Mouse (Mus musculus) neural tube, embryonic 15.5 days (tissue): Measurements from ENCODE around the gene Dmap1. TPM values are rescaled to one million over a fixed set of nuclear protein-coding genes. Genes with fewer than 3 reads are reported as not detected.
A peak's percentile ranks its signal among the peaks of the same experiment; 100 is the strongest.

ENCODE experiments used
- ATAC-seq: fragments of 200-750 bp; cut with Nextera tagmentation; 2 replicates; pipeline ENCODE4 v1.8.0; 2017; ENCODE audit warnings: mild to moderate bottlenecking, moderate TSS enrichment, moderate library complexity; ENCODE audit not compliant: low FRiP score
- H3K27ac ChIP-seq: fragments of 300-500 bp; sonication (generic); replicated peaks from 2 replicates; pipeline ENCODE4 v1.5.1; 2015; ENCODE audit warnings: mild to moderate bottlenecking, inconsistent platforms
- H3K27me3 ChIP-seq: fragments of 300-500 bp; sonication (generic); replicated peaks from 2 replicates; pipeline ENCODE4 v1.6.1; 2015; ENCODE audit warnings: inconsistent platforms
- H3K36me3 ChIP-seq: fragments of 300-500 bp; sonication (generic); 2 replicates; pipeline ENCODE4 v1.6.1; 2015; ENCODE audit warnings: inconsistent platforms
- H3K4me1 ChIP-seq: fragments of 300-500 bp; sonication (generic); 2 replicates; pipeline ENCODE4 v1.6.1; 2015; ENCODE audit warnings: inconsistent platforms
- H3K4me2 ChIP-seq: fragments of 300-500 bp; sonication (generic); 2 replicates; pipeline ENCODE4 v1.6.1; 2015; ENCODE audit warnings: inconsistent platforms, mild to moderate bottlenecking, moderate library complexity
- H3K4me3 ChIP-seq: fragments of 300-500 bp; sonication (generic); replicated peaks from 2 replicates; pipeline ENCODE4 v1.5.1; 2015; ENCODE audit warnings: mild to moderate bottlenecking, inconsistent platforms
- H3K9ac ChIP-seq: fragments of 300-500 bp; sonication (generic); replicated peaks from 2 replicates; pipeline ENCODE4 v1.6.1; 2015; ENCODE audit warnings: mild to moderate bottlenecking, inconsistent platforms
- H3K9me3 ChIP-seq: fragments of 300-500 bp; sonication (generic); replicated peaks from 2 replicates; pipeline ENCODE4 v1.6.1; 2016; ENCODE audit warnings: inconsistent platforms
- WGBS: fragments of 180-500 bp; shearing (Covaris S2); methylation state at CpG from one replicate; pipeline ENCODE4 v1.1.7; 2015; ENCODE audit warnings: mixed read lengths; 5-methylcytosine and 5-hydroxymethylcytosine counted together
- polyA plus RNA-seq: library from polyadenylated mRNA; unstranded; fragments of >200 nt; fragmentation: Nextera tagmentation; extraction: Ambion mirVana; gene quantifications from 2 replicates; pipeline ENCODE4 v1.2.1, GENCODE M21; 2015

Gene Dmap1
- polyA plus RNA-seq, 1 experiment from 2014 or later: 73.1 TPM

DNA sequence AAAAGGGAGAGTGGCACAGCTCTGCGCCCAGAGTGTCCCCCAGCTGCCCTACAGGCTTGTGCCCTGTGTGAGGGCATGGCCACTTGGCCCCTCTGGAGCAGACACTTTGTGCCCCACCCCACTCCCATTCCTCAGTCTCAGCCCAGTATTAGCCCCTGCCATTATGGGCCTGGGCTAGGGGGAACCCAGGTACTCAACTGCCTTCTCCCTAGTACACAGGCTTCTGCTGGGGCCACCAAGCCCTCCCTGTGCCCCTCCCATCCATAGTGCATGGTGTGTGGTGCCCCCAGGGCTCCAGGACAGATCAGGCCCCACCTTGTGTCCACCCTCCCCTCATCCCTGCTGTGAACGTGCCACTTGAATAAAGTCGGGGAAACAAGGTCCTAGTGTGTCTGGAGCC is 8.2 kb downstream of the Dmap1 start:
- Histone ChIP-seq H3K27me3 (no peaks in the 10 kb centered on the region), H3K4me3 (no peak overlapping the region), H3K4me2 (no peak overlapping the region), H3K9ac (no peak overlapping the region), H3K27ac (no peak overlapping the region), H3K4me1 (peaks cover 4% of the 10 kb centered on the region; the same call in 1 of the 2 replicates), H3K36me3 (peaks cover 57% of the 10 kb centered on the region), H3K9me3 (no peaks in the 10 kb centered on the region)
- ATAC-seq: no peak
- WGBS: 94% methylated on average over 3 of the region's 3 CpGs

GRCm38 (mm10) chr4:117672042-117672441 is 10.0 kb downstream of the Dmap1 start:
- no peak overlapping the region for H3K27ac ChIP-seq
- H3K4me1 ChIP-seq: peaks cover 4% of the 10 kb centered on the region; the same call in 1 of the 2 replicates
- H3K27me3 ChIP-seq: no peaks in the 10 kb centered on the region
- no peak for ATAC-seq
- 30% methylated on average over 9 of the region's 9 CpGs for WGBS
- H3K36me3 ChIP-seq: peaks cover 39% of the 10 kb centered on the region
- H3K4me2 ChIP-seq: no peak overlapping the region
- H3K9me3 ChIP-seq: no peaks in the 10 kb centered on the region
- no peak overlapping the region for H3K9ac ChIP-seq
- no peak overlapping the region for H3K4me3 ChIP-seq

- H3K9ac ChIP-seq: no peak overlapping the region
- H3K36me3 ChIP-seq: peaks cover 20% of the 10 kb centered on the region
- WGBS: 81% methylated on average over 7 of the region's 7 CpGs
- peaks cover 14% of the 10 kb centered on the region for H3K4me1 ChIP-seq
- no peak overlapping the region for H3K27ac ChIP-seq
- no peaks in the 10 kb centered on the region for H3K27me3 ChIP-seq
- no peak overlapping the region for H3K4me3 ChIP-seq
- no peak for ATAC-seq
- H3K4me2 ChIP-seq: no peak overlapping the region
- H3K9me3 ChIP-seq: no peaks in the 10 kb centered on the region
Measured at GRCm38 (mm10) chr4:117669874-117670273, 12.2 kb downstream of the Dmap1 start.

DNA sequence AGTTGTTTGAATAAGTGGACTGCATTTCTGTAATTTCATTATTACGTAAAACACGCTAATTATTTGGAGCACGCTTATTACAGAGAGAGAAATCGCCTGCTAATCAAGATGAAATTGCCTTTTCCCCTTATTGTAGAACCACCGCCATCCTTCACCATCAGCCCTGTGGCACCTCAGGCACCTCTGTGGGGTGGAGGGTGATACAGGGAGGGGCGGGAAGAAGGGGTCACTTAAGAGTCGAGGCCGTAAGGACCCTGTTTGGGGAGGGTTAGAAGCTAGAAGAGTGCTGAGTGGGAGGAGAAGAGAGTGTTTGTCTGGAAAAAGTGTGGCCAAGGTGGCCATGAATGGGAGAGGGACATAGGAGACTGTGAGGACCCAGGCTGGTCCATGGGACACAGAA is 16.0 kb downstream of the Dmap1 start:
- Histone ChIP-seq H3K4me1 (peaks cover 21% of the 10 kb centered on the region), H3K27me3 (no peaks in the 10 kb centered on the region), H3K9me3 (no peaks in the 10 kb centered on the region), H3K9ac (no peak overlapping the region), H3K4me3 (no peak overlapping the region), H3K36me3 (no peaks in the 10 kb centered on the region), H3K4me2 (no peak overlapping the region), H3K27ac (peak overlapping the region; percentile 58; the same call in 1 of the 2 replicates)
- 0 out of 2 replicates have a peak, but pooled peaks have one; percentile 8 for ATAC-seq
- 37% methylated on average over 8 of the region's 8 CpGs for WGBS

GRCm38 (mm10) chr4:117665531-117665930 is 16.5 kb downstream of the Dmap1 start:
- peak overlapping the region; percentile 67 for H3K27ac ChIP-seq
- H3K4me3 ChIP-seq: no peak overlapping the region
- 11% methylated on average over 7 of the region's 7 CpGs for WGBS

DNA sequence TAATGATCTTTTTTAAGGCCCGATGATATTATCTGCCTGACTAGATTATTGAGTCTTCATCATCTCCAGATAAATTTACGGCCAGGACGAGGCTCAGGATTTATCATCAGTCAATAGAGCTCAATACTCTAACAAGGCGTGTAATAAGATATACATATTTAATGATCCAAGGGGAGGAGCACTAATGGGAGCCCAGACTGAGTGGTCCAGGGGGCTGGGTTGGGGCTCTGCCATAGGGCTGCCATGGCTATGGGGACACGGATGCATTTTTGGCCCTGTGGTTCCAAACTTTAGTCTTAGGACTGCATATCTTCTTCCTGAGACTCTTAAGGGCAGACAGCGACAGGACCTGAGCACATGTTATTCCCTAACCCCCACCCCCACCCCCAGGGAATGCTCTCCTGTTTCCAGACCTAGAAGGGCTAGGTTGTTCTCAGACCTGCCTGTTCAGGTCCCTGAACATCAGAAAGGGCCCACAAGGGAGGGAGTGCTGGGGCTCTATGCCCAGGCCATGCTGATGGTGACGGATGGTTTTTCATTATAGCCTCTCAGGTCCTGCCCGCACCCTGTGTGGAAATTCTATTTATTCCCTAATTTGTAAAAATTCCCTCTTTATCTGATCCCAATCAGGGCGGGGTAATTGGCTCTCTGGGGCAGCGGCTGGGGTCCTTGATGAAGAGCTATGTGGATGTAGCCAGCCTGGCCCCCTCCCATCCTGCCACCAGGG is 17.5 kb downstream of the Dmap1 start:
- ATAC-seq: no peak
- WGBS: 41% methylated on average over 10 of the region's 10 CpGs
- Histone ChIP-seq H3K4me2 (no peak overlapping the region), H3K27me3 (no peaks in the 10 kb centered on the region), H3K9me3 (no peaks in the 10 kb centered on the region), H3K4me1 (peaks cover 21% of the 10 kb centered on the region), H3K4me3 (no peak overlapping the region), H3K27ac (no peak overlapping the region), H3K9ac (peak overlapping the region; percentile 20; the same call in 1 of the 2 replicates), H3K36me3 (no peaks in the 10 kb centered on the region)

More at GRCm38 (mm10) chr4:117665531-117665930, 16.5 kb downstream of the Dmap1 start:
- Histone ChIP-seq H3K36me3 (no peaks in the 10 kb centered on the region), H3K9me3 (no peaks in the 10 kb centered on the region), H3K4me2 (peak overlapping the region; percentile 11; the same call in 1 of the 2 replicates), H3K4me1 (peaks cover 21% of the 10 kb centered on the region), H3K9ac (no peak overlapping the region), H3K27me3 (no peaks in the 10 kb centered on the region)
- ATAC-seq: peak; percentile 66; the same call in 1 of the 2 replicates

GRCm38 (mm10) chr4:117660001-117660400 is 22.1 kb downstream of the Dmap1 start:
- H3K9me3 ChIP-seq: no peaks in the 10 kb centered on the region
- WGBS: 96% methylated on average over 5 of the region's 5 CpGs
- H3K4me1 ChIP-seq: peaks cover 40% of the 10 kb centered on the region
- H3K4me3 ChIP-seq: no peak overlapping the region
- H3K27ac ChIP-seq: no peak overlapping the region
- no peaks in the 10 kb centered on the region for H3K27me3 ChIP-seq
- no peaks in the 10 kb centered on the region for H3K36me3 ChIP-seq
- H3K9ac ChIP-seq: no peak overlapping the region
- H3K4me2 ChIP-seq: no peak overlapping the region
- no peak for ATAC-seq

DNA sequence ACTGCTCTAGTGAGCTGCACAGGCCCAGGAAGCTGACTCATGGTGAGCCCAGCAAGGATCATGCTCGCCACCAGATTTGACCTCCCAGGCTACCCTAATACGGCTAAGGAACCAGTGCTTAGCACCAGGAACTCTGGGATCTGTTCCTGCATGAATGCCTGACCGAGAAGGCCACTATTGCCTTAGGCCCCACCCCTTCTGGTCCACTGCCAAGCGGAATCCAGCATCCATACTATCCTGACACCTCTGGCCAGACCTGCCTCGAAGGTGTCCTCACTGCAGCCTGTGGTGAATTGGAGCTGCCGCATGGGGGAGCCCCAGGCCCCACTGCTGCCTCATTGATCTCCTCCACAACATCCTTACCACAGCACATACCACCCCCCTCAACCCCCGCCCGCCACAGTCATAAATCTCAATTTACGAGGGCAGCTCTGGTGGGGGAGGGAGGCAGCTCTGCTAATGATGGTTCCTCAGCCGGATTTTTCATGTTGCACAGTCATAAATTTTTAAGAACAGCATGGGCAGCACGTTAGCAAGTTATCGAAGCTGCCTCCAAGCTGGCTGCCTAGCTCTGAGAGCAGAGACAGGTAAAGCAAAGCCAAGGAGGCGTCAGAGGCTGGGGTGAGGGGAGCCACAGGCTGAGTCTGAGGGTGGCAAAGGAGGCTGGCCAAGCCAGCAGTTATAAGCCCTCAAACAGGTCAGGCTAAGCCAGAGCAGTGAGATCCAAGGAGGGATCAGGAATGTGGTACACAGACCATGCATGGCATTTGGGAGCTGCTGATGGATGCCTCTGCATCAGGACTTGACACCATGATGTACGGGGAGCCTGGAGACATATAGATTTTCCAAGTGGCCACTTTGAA is 23.3 kb downstream of the Dmap1 start:
- Histone ChIP-seq H3K4me2 (no peak overlapping the region), H3K27me3 (no peaks in the 10 kb centered on the region), H3K27ac (peak overlapping the region; percentile 60), H3K9me3 (no peaks in the 10 kb centered on the region), H3K4me1 (peaks cover 36% of the 10 kb centered on the region), H3K4me3 (no peak overlapping the region), H3K9ac (no peak overlapping the region), H3K36me3 (no peaks in the 10 kb centered on the region)
- peak; percentile 60 for ATAC-seq
- WGBS: 17% methylated on average over 14 of the region's 14 CpGs

- Histone ChIP-seq H3K4me2 (no peak overlapping the region), H3K9ac (no peak overlapping the region), H3K27ac (no peak overlapping the region; the same call in 1 of the 2 replicates), H3K9me3 (no peaks in the 10 kb centered on the region), H3K4me1 (peaks cover 36% of the 10 kb centered on the region), H3K36me3 (no peaks in the 10 kb centered on the region), H3K27me3 (no peaks in the 10 kb centered on the region), H3K4me3 (no peak overlapping the region)
- ATAC-seq: 0 out of 2 replicates have a peak, but pooled peaks have one; percentile 18
- WGBS: 60% methylated on average over 4 of the region's 4 CpGs
Measured at GRCm38 (mm10) chr4:117657646-117658045, 24.4 kb downstream of the Dmap1 start.

- Histone ChIP-seq H3K9me3 (no peaks in the 10 kb centered on the region), H3K4me3 (no peak overlapping the region), H3K27ac (no peak overlapping the region; the same call in 1 of the 2 replicates), H3K9ac (no peak overlapping the region), H3K36me3 (no peaks in the 10 kb centered on the region), H3K27me3 (no peaks in the 10 kb centered on the region), H3K4me2 (no peak overlapping the region), H3K4me1 (peaks cover 38% of the 10 kb centered on the region)
- 22% methylated on average over 6 of the region's 6 CpGs for WGBS
- ATAC-seq: no peak
Measured at GRCm38 (mm10) chr4:117656961-117657360, 25.1 kb downstream of the Dmap1 start.

- peaks cover 44% of the 10 kb centered on the region for H3K4me1 ChIP-seq
- no peak overlapping the region for H3K27ac ChIP-seq
- no peak overlapping the region for H3K4me3 ChIP-seq
- H3K27me3 ChIP-seq: no peaks in the 10 kb centered on the region
- no peak overlapping the region for H3K4me2 ChIP-seq
- 61% methylated on average over 5 of the region's 5 CpGs for WGBS
- no peaks in the 10 kb centered on the region for H3K36me3 ChIP-seq
- H3K9ac ChIP-seq: no peak overlapping the region
- no peak for ATAC-seq
- no peaks in the 10 kb centered on the region for H3K9me3 ChIP-seq
Measured at GRCm38 (mm10) chr4:117655500-117655863, 26.6 kb downstream of the Dmap1 start.
